Mouse (Mus musculus): ENCODE data around the gene Atp11a.

GRCm38 (mm10) chr8:12764971-12765370 lies 8.2 kb downstream of the Atp11a start:
- TF ChIP-seq ZC3H11A (IDR thresholded peaks at IDR 0.05; ENCODE audit: borderline replicate concordance, low read depth, low read length) (no peak), ZNF384 (IDR thresholded peaks at IDR 0.05; ENCODE audit: low read depth, low read length) (no peak), HCFC1 (IDR thresholded peaks at IDR 0.05; ENCODE audit: borderline replicate concordance, insufficient read depth, low read length) (no peak)
